Mouse (Mus musculus): ENCODE data around the gene Bicdl2. TPM values are rescaled to one million over a fixed set of nuclear protein-coding genes. Genes with fewer than 3 reads are reported as not detected.

Gene Bicdl2
- polyA plus RNA-seq, 1 experiment from 2014 or later = 7.8 TPM

DNA sequence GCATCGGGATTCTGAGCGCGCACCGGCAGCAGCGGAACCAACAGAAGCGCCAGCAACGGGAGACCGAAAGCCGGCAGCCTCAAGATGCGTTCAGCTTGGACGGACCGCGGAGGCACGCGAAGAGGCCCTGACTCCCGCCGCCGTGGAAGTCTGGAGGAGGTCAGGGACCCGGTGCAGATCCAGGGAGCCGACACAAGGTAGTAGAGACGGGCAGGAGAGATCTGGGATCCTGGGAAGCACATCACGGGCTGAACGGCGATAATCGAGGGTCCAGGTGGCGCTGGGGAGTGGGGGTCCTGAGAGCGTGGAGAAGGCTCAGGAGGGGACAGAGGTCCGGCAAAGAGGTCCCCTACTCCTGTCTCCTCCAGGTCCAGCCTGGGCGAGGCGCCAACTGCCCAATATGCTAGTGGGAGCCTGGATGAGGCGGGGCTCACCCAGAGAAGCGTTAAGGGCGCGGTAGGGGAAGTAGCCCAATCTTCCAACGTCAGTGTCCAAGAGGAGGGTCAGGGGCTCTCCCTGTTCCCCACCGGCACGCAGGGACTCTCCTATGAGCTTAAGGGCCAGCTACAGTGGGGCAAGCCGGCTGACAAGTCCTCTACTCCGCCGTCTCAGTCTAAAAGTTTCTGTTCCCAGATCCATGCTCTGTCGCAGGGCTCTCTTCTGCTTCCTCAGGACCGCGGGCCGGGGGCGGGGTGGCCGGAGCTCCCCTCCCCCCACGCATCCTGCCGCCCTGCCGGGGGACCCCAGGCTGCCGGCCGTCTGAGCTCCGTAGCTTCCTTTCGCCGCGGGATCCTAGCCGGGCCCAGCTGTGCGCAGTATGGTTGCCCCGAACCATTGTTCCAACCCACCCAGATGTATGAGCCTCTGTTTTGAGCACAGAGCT, 15.5 kb upstream of the Bicdl2 start, which contains the start of gene Mmp25:
TSS of gene Mmp25 (minus strand) at position 665 of the 883 bp plus-strand sequence.
- no peak for ATAC-seq
- Histone ChIP-seq H3K27me3 (replicated peaks; ENCODE audit: control insufficient read depth, insufficient read depth, low read length) (peaks cover 10% of the 10 kb centered on the region; the same call in 1 of the 2 replicates), H3K4me1 (replicated peaks; ENCODE audit: control insufficient read depth, insufficient read depth, low read length) (no peaks in the 10 kb centered on the region), H3K27ac (ENCODE audit: low read depth, low read length) (no peak within 1 kb of the TSS), H3K36me3 (ENCODE audit: control insufficient read depth, insufficient read depth) (no peaks in the 10 kb centered on the region), H3K9ac (ENCODE audit: low read depth, low read length) (peak within 1 kb of the TSS; percentile 40), H3K4me2 (replicated peaks; ENCODE audit: low read depth) (peak within 1 kb of the TSS; percentile 78), H3K4me3 (ENCODE audit: low read depth, low read length) (peak within 1 kb of the TSS; percentile 47), H3K9me3 (ENCODE audit: control insufficient read depth) (no peaks in the 10 kb centered on the region)
- 1% methylated on average over 58 of the region's 58 CpGs for WGBS
- TF ChIP-seq CTCF (IDR thresholded peaks at IDR 0.05; ENCODE audit: low read depth) = no peak

DNA sequence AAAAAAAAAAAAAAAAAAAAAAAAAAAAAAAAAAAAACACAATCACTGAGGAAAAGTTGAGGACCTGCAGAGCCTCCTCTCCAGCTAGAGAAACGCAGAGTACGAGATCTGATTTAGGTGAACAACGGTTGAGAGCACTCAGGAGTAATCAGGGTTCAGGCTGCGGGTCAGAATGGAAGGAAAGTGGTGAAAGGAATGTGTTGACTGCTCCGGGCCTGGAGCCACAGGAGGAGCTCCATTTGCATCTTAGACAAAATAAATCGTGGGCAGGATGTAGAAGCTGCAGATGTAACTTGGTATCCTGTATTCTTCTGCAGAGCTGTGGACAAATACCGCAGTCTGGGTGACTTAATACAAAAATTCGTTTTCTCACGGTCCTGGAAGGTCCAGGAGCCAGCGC, 14.4 kb upstream of the Bicdl2 start:
- no peak for TF ChIP-seq CTCF (IDR thresholded peaks at IDR 0.05; ENCODE audit: low read depth)
- 48% methylated on average over 10 of the region's 10 CpGs for WGBS
- peaks cover 10% of the 10 kb centered on the region; the same call in 1 of the 2 replicates for H3K27me3 ChIP-seq (replicated peaks; ENCODE audit: control insufficient read depth, insufficient read depth, low read length)
- H3K4me2 ChIP-seq (replicated peaks; ENCODE audit: low read depth) = no peak overlapping the region
- no peak overlapping the region for H3K27ac ChIP-seq (ENCODE audit: low read depth, low read length)
- H3K9ac ChIP-seq (ENCODE audit: low read depth, low read length) = no peak overlapping the region
- H3K36me3 ChIP-seq (ENCODE audit: control insufficient read depth, insufficient read depth) = no peaks in the 10 kb centered on the region
- H3K9me3 ChIP-seq (ENCODE audit: control insufficient read depth) = no peaks in the 10 kb centered on the region
- H3K4me1 ChIP-seq (replicated peaks; ENCODE audit: control insufficient read depth, insufficient read depth, low read length) = no peaks in the 10 kb centered on the region
- no peak overlapping the region for H3K4me3 ChIP-seq (ENCODE audit: low read depth, low read length)
- no peak for ATAC-seq

- Histone ChIP-seq H3K4me2 (replicated peaks; ENCODE audit: low read depth) (no peak overlapping the region), H3K27ac (ENCODE audit: low read depth, low read length) (no peak overlapping the region), H3K9me3 (ENCODE audit: control insufficient read depth) (no peaks in the 10 kb centered on the region), H3K4me1 (replicated peaks; ENCODE audit: control insufficient read depth, insufficient read depth, low read length) (no peaks in the 10 kb centered on the region), H3K9ac (ENCODE audit: low read depth, low read length) (no peak overlapping the region), H3K36me3 (ENCODE audit: control insufficient read depth, insufficient read depth) (no peaks in the 10 kb centered on the region), H3K27me3 (replicated peaks; ENCODE audit: control insufficient read depth, insufficient read depth, low read length) (no peaks in the 10 kb centered on the region), H3K4me3 (ENCODE audit: low read depth, low read length) (no peak overlapping the region)
- no peak for TF ChIP-seq CTCF (IDR thresholded peaks at IDR 0.05; ENCODE audit: low read depth)
- ATAC-seq = no peak
- WGBS = 79% methylated on average over 6 of the region's 6 CpGs
Measured at GRCm38 (mm10) chr17:23651363-23651762, 8.9 kb upstream of the Bicdl2 start.

- Histone ChIP-seq H3K4me3 (ENCODE audit: low read depth, low read length) (no peak overlapping the region), H3K4me1 (replicated peaks; ENCODE audit: control insufficient read depth, insufficient read depth, low read length) (no peaks in the 10 kb centered on the region), H3K9ac (ENCODE audit: low read depth, low read length) (no peak overlapping the region), H3K36me3 (ENCODE audit: control insufficient read depth, insufficient read depth) (no peaks in the 10 kb centered on the region), H3K27me3 (replicated peaks; ENCODE audit: control insufficient read depth, insufficient read depth, low read length) (no peaks in the 10 kb centered on the region), H3K4me2 (replicated peaks; ENCODE audit: low read depth) (no peak overlapping the region), H3K27ac (ENCODE audit: low read depth, low read length) (no peak overlapping the region), H3K9me3 (ENCODE audit: control insufficient read depth) (no peaks in the 10 kb centered on the region)
- 0 out of 2 replicates have a peak, but pooled peaks have one; percentile 13 for TF ChIP-seq CTCF (IDR thresholded peaks at IDR 0.05; ENCODE audit: low read depth)
- 73% methylated on average over 2 of the region's 2 CpGs for WGBS
- ATAC-seq = no peak
Measured at GRCm38 (mm10) chr17:23653324-23653723, 7.0 kb upstream of the Bicdl2 start.

DNA sequence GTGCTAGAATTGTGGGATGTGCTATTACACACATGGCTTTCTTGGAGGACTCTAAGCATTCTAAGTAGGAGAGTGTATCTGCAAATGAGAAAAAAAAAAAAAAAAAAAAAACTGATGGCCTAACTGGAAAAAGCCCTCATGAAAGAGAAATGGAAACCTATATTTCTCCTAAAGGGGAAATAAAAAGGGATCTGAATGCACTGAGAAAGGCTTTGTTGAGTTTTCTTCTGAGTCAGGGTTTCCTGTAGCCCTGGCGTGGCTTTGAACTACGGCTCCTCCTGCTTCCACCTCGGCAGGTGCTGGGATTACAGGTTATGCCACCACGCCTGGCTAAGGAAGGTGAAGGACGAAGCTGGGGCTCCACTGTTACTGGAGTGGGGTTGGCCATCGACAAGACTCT, 6.3 kb upstream of the Bicdl2 start:
- Histone ChIP-seq H3K9me3 (ENCODE audit: control insufficient read depth) (no peaks in the 10 kb centered on the region), H3K36me3 (ENCODE audit: control insufficient read depth, insufficient read depth) (no peaks in the 10 kb centered on the region), H3K4me3 (ENCODE audit: low read depth, low read length) (no peak overlapping the region), H3K4me2 (replicated peaks; ENCODE audit: low read depth) (no peak overlapping the region), H3K4me1 (replicated peaks; ENCODE audit: control insufficient read depth, insufficient read depth, low read length) (no peaks in the 10 kb centered on the region), H3K9ac (ENCODE audit: low read depth, low read length) (no peak overlapping the region), H3K27ac (ENCODE audit: low read depth, low read length) (no peak overlapping the region), H3K27me3 (replicated peaks; ENCODE audit: control insufficient read depth, insufficient read depth, low read length) (no peaks in the 10 kb centered on the region)
- no peak for ATAC-seq
- WGBS = 38% methylated on average over 6 of the region's 6 CpGs
- TF ChIP-seq CTCF (IDR thresholded peaks at IDR 0.05; ENCODE audit: low read depth) = no peak

DNA sequence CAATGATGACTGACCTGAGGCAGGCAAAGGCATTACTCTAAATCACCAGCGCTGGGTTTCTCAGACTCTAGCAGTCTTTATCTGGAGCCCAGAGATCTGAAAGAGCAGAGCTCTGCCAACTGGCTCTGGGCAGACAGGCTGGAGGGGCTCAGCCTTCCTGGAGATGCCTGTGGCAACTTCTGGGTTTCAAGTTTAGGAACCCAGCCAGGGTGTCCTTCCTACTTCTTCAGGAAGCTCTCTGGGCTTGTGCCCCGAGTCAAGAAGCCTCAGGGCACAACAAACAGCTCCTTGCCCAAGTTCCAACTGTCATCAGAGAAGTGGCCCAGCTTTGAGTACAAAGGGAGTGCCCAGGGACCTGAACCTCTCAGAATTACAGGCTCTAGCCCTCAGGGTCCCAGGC, 5.9 kb upstream of the Bicdl2 start:
- Histone ChIP-seq H3K36me3 (ENCODE audit: control insufficient read depth, insufficient read depth) (no peaks in the 10 kb centered on the region), H3K4me1 (replicated peaks; ENCODE audit: control insufficient read depth, insufficient read depth, low read length) (no peaks in the 10 kb centered on the region), H3K9me3 (ENCODE audit: control insufficient read depth) (no peaks in the 10 kb centered on the region), H3K9ac (ENCODE audit: low read depth, low read length) (no peak overlapping the region), H3K27me3 (replicated peaks; ENCODE audit: control insufficient read depth, insufficient read depth, low read length) (no peaks in the 10 kb centered on the region), H3K27ac (ENCODE audit: low read depth, low read length) (no peak overlapping the region), H3K4me3 (ENCODE audit: low read depth, low read length) (no peak overlapping the region), H3K4me2 (replicated peaks; ENCODE audit: low read depth) (no peak overlapping the region)
- 64% methylated on average over 2 of the region's 2 CpGs for WGBS
- no peak for ATAC-seq
- TF ChIP-seq CTCF (IDR thresholded peaks at IDR 0.05; ENCODE audit: low read depth) = no peak
